Mouse (Mus musculus) brain, embryonic 14.5 days (tissue): ENCODE measurements around the gene Pidd1. TPM values are rescaled to one million over a fixed set of nuclear protein-coding genes. Genes with fewer than 3 reads are reported as not detected.
A peak's percentile ranks its signal among the peaks of the same experiment; 100 is the strongest.
"Not testable (repeated sequence)": the region's sequence is repeated elsewhere in the genome, so short reads cannot be mapped to it uniquely, and the experiment has no call there.

ENCODE experiments used
- DNase-seq: peaks from one replicate; pipeline ENCODE4 v3.0.0-alpha.2; 2011; ENCODE audit warnings: low read depth
- CTCF ChIP-seq: fragments of 200-500 bp; IDR thresholded peaks from 2 replicates; pipeline ENCODE4 v1.5.1; 2012; ENCODE audit warnings: inconsistent platforms, mild to moderate bottlenecking, moderate library complexity, borderline replicate concordance; ENCODE audit not compliant: insufficient read depth, insufficient read length; ENCODE audit errors: extremely low read depth
- POLR2A ChIP-seq: fragments of 200-500 bp; IDR thresholded peaks from 2 replicates; pipeline ENCODE4 v1.6.1; 2012; ENCODE audit warnings: mild to moderate bottlenecking, inconsistent platforms, borderline replicate concordance; ENCODE audit not compliant: poor library complexity, insufficient read depth, insufficient read length, severe bottlenecking; ENCODE audit errors: extremely low read depth
- polyA plus RNA-seq: library from polyadenylated mRNA; depleted of rRNA; stranded (reverse); fragments of >200 nt; gene quantifications from 2 replicates; pipeline ENCODE4 v1.2.3, GENCODE M21; 2012

Gene Pidd1
- polyA plus RNA-seq, 1 experiment = 16.0 TPM

GRCm38 (mm10) chr7:141416144-141416841 is 27.5 kb downstream of the Pidd1 start:
- no peak for DNase-seq
- TF ChIP-seq CTCF (no peak), POLR2A (no peak)

- peak; percentile 100 for DNase-seq
Measured at GRCm38 (mm10) chr7:141413809-141414584, 29.8 kb downstream of the Pidd1 start, which contains the start of gene Gatd1. TSS of gene Gatd1 (minus strand) at chr7:141414136.

GRCm38 (mm10) chr7:141413331-141413730 is 30.5 kb downstream of the Pidd1 start:
- no peak for TF ChIP-seq POLR2A
- no peak for TF ChIP-seq CTCF
- DNase-seq = no peak

More at GRCm38 (mm10) chr7:141413809-141414584, 29.8 kb downstream of the Pidd1 start, which contains the start of gene Gatd1:
- TF ChIP-seq POLR2A (peak; percentile 75; the same call in 1 of the 2 replicates), CTCF (peak; percentile 11; the same call in 1 of the 2 replicates)

- no peak for DNase-seq
- TF ChIP-seq POLR2A = no peak
- no peak for TF ChIP-seq CTCF
Measured at GRCm38 (mm10) chr7:141411667-141412066, 32.2 kb downstream of the Pidd1 start.

- DNase-seq = no peak
- TF ChIP-seq POLR2A (no peak), CTCF (no peak)
Measured at GRCm38 (mm10) chr7:141410631-141411030, 33.2 kb downstream of the Pidd1 start.

- TF ChIP-seq CTCF (peak; percentile 92), POLR2A (no peak)
- DNase-seq = peak; percentile 87
Measured at GRCm38 (mm10) chr7:141408833-141409232, 35.0 kb downstream of the Pidd1 start.

- DNase-seq = not testable (repeated sequence)
Measured at GRCm38 (mm10) chr7:141407670-141408069, 36.2 kb downstream of the Pidd1 start.

GRCm38 (mm10) chr7:141405466-141405865 is 38.4 kb downstream of the Pidd1 start:
- TF ChIP-seq CTCF (no peak), POLR2A (no peak)
- no peak for DNase-seq

- peak; percentile 65 for DNase-seq
- TF ChIP-seq CTCF = peak; percentile 71
- TF ChIP-seq POLR2A = no peak
Measured at GRCm38 (mm10) chr7:141403305-141403704, 40.5 kb downstream of the Pidd1 start.

GRCm38 (mm10) chr7:141395348-141395747 is 48.5 kb downstream of the Pidd1 start:
- DNase-seq = no peak
- TF ChIP-seq POLR2A = no peak
- no peak for TF ChIP-seq CTCF

GRCm38 (mm10) chr7:141394771-141395170 is 49.1 kb downstream of the Pidd1 start:
- TF ChIP-seq POLR2A (no peak), CTCF (peak; percentile 84)

GRCm38 (mm10) chr7:141394158-141394557 is 49.7 kb downstream of the Pidd1 start:
- TF ChIP-seq CTCF = no peak
- TF ChIP-seq POLR2A = no peak
- DNase-seq = no peak

More at GRCm38 (mm10) chr7:141394771-141395170, 49.1 kb downstream of the Pidd1 start:
- DNase-seq = peak; percentile 70

- peak; percentile 10 for DNase-seq
- TF ChIP-seq POLR2A = no peak
- no peak for TF ChIP-seq CTCF
Measured at GRCm38 (mm10) chr7:141392552-141393222, 51.1 kb downstream of the Pidd1 start.

GRCm38 (mm10) chr7:141391625-141392551 is 51.9 kb downstream of the Pidd1 start, which contains the start of gene Taldo1:
TSS of gene Taldo1 (plus strand) at chr7:141392199.
- TF ChIP-seq CTCF (no peak), POLR2A (peak; percentile 25; the same call in 1 of the 2 replicates)

More at GRCm38 (mm10) chr7:141391625-141392551, 51.9 kb downstream of the Pidd1 start, which contains the start of gene Taldo1:
- peak; percentile 97 for DNase-seq
